Mouse (Mus musculus) hindbrain, embryonic 12.5 days (tissue): Measurements from ENCODE around the gene Hist2h2aa1. TPM values are rescaled to one million over a fixed set of nuclear protein-coding genes. Genes with fewer than 3 reads are reported as not detected.
"Not testable (repeated sequence)": the region's sequence is repeated elsewhere in the genome, so short reads cannot be mapped to it uniquely, and the experiment has no call there.

Experiments
- ATAC-seq: fragments of 200-750 bp; cut with Nextera tagmentation; 2 replicates; pipeline ENCODE4 v1.8.0; 2017; ENCODE audit warnings: moderate TSS enrichment; ENCODE audit not compliant: low FRiP score
- H3K27ac ChIP-seq: fragments of 300-500 bp; sonication (generic); 2 replicates; pipeline ENCODE4 v1.5.1; 2016; ENCODE audit warnings: mild to moderate bottlenecking
- H3K27me3 ChIP-seq: fragments of 300-500 bp; sonication (generic); 2 replicates; pipeline ENCODE4 v1.6.1; 2016; ENCODE audit warnings: mild to moderate bottlenecking
- H3K36me3 ChIP-seq: fragments of 300-500 bp; sonication (generic); 2 replicates; pipeline ENCODE4 v1.6.1; 2016; ENCODE audit warnings: mild to moderate bottlenecking
- H3K4me1 ChIP-seq: fragments of 300-500 bp; sonication (generic); 2 replicates; pipeline ENCODE4 v1.6.1; 2016
- H3K4me2 ChIP-seq: fragments of 300-500 bp; sonication (generic); replicated peaks from 2 replicates; pipeline ENCODE4 v1.6.1; 2016; ENCODE audit warnings: mild to moderate bottlenecking
- H3K4me3 ChIP-seq: fragments of 300-500 bp; sonication (generic); 2 replicates; pipeline ENCODE4 v1.5.1; 2016; ENCODE audit warnings: mild to moderate bottlenecking
- H3K9ac ChIP-seq: fragments of 300-500 bp; sonication (generic); 2 replicates; pipeline ENCODE4 v1.6.1; 2016; ENCODE audit warnings: mild to moderate bottlenecking, moderate library complexity
- H3K9me3 ChIP-seq: fragments of 300-500 bp; sonication (generic); replicated peaks from 2 replicates; pipeline ENCODE4 v1.6.1; 2016; ENCODE audit warnings: mild to moderate bottlenecking
- WGBS: fragments of 180-500 bp; shearing (Covaris S2); methylation state at CpG from one replicate; pipeline ENCODE4 v1.1.7; 2016; 5-methylcytosine and 5-hydroxymethylcytosine counted together
- polyA plus RNA-seq: library from polyadenylated mRNA; unstranded; fragments of >200 nt; fragmentation: Nextera tagmentation; extraction: Ambion mirVana; gene quantifications from 2 replicates; pipeline ENCODE4 v1.2.1, GENCODE M21; 2016

The Hist2h2aa1 gene
- polyA plus RNA-seq, 1 experiment from 2014 or later = 16.0 TPM

- Histone ChIP-seq H3K4me3 (peak within 1 kb of the TSS; percentile 59), H3K27me3 (no peaks in the 10 kb centered on the region), H3K36me3 (no peaks in the 10 kb centered on the region), H3K27ac (peak within 1 kb of the TSS; percentile 98), H3K4me2 (peak within 1 kb of the TSS; percentile 85), H3K9me3 (no peaks in the 10 kb centered on the region), H3K4me1 (peaks cover 25% of the 10 kb centered on the region), H3K9ac (peak within 1 kb of the TSS; percentile 82)
- peak; percentile 87 for ATAC-seq
- under 1% methylated on average over 40 of the region's 40 CpGs for WGBS
Measured at GRCm38 (mm10) chr3:96262979-96263550, 17.8 kb downstream of the Hist2h2aa1 start, which contains the start of gene Hist2h4. Gene Hist2h4, minus strand, starts transcription at chr3:96263311.

GRCm38 (mm10) chr3:96263558-96264403 is 18.5 kb downstream of the Hist2h2aa1 start:
- H3K27me3 ChIP-seq = no peaks in the 10 kb centered on the region
- no peaks in the 10 kb centered on the region for H3K9me3 ChIP-seq
- WGBS = 5% methylated on average over 27 of the region's 27 CpGs
- H3K36me3 ChIP-seq = no peaks in the 10 kb centered on the region
- H3K4me1 ChIP-seq = peaks cover 26% of the 10 kb centered on the region
- H3K27ac ChIP-seq = peak overlapping the region; percentile 98
- H3K9ac ChIP-seq = peak overlapping the region; percentile 50
- peak overlapping the region; percentile 59 for H3K4me3 ChIP-seq
- H3K4me2 ChIP-seq = peak overlapping the region; percentile 85
- ATAC-seq = peak; percentile 42

- H3K4me1 ChIP-seq = peaks cover 26% of the 10 kb centered on the region
- peak overlapping the region; percentile 50; the same call in 1 of the 2 replicates for H3K9ac ChIP-seq
- no peak for ATAC-seq
- H3K4me3 ChIP-seq = peak overlapping the region; percentile 59
- peak overlapping the region; percentile 98 for H3K27ac ChIP-seq
- 67% methylated on average over 7 of the region's 7 CpGs for WGBS
- H3K4me2 ChIP-seq = peak overlapping the region; percentile 85
- H3K9me3 ChIP-seq = no peaks in the 10 kb centered on the region
- no peaks in the 10 kb centered on the region for H3K36me3 ChIP-seq
- no peaks in the 10 kb centered on the region for H3K27me3 ChIP-seq
Measured at GRCm38 (mm10) chr3:96264404-96264949, 19.2 kb downstream of the Hist2h2aa1 start.

GRCm38 (mm10) chr3:96266132-96266710 is 20.9 kb downstream of the Hist2h2aa1 start:
- Histone ChIP-seq H3K9me3 (no peaks in the 10 kb centered on the region), H3K27ac (no peak overlapping the region), H3K4me2 (no peak overlapping the region), H3K9ac (no peak overlapping the region), H3K27me3 (no peaks in the 10 kb centered on the region), H3K4me1 (peaks cover 26% of the 10 kb centered on the region), H3K4me3 (no peak overlapping the region), H3K36me3 (no peaks in the 10 kb centered on the region)
- ATAC-seq = no peak
- WGBS = 93% methylated on average over 8 of the region's 8 CpGs

GRCm38 (mm10) chr3:96267541-96267940 is 22.2 kb downstream of the Hist2h2aa1 start:
- Histone ChIP-seq H3K27ac (peak overlapping the region; percentile 86), H3K36me3 (no peaks in the 10 kb centered on the region), H3K9me3 (no peaks in the 10 kb centered on the region), H3K27me3 (no peaks in the 10 kb centered on the region), H3K9ac (0 out of 2 replicates have a peak overlapping the region, but pooled peaks have one; percentile 8), H3K4me2 (no peak overlapping the region; the same call in 1 of the 2 replicates), H3K4me3 (no peak overlapping the region), H3K4me1 (peaks cover 16% of the 10 kb centered on the region)
- ATAC-seq = no peak
- 77% methylated on average over 4 of the region's 4 CpGs for WGBS

GRCm38 (mm10) chr3:96268051-96268775 is 22.9 kb downstream of the Hist2h2aa1 start, which contains the start of gene Hist2h3b:
Gene Hist2h3b, plus strand, starts transcription at chr3:96268654.
- Histone ChIP-seq H3K4me2 (peak within 1 kb of the TSS; percentile 81), H3K27me3 (no peaks in the 10 kb centered on the region), H3K36me3 (no peaks in the 10 kb centered on the region), H3K4me3 (peak within 1 kb of the TSS; percentile 49), H3K9me3 (no peaks in the 10 kb centered on the region), H3K27ac (peak within 1 kb of the TSS; percentile 96), H3K4me1 (peaks cover 16% of the 10 kb centered on the region), H3K9ac (peak within 1 kb of the TSS; percentile 64)
- 24% methylated on average over 30 of the region's 30 CpGs for WGBS
- peak; percentile 73 for ATAC-seq

- Histone ChIP-seq H3K9ac (peak overlapping the region; percentile 64), H3K27ac (peak overlapping the region; percentile 96), H3K4me2 (peak overlapping the region; percentile 81), H3K4me1 (peaks cover 15% of the 10 kb centered on the region), H3K4me3 (peak overlapping the region; percentile 49)
- peak; percentile 65 for ATAC-seq
- H3K27me3 ChIP-seq, H3K9me3 ChIP-seq, H3K36me3 ChIP-seq: not testable (repeated sequence)
- 0% methylated on average over 16 of the region's 44 CpGs for WGBS
Measured at GRCm38 (mm10) chr3:96268776-96269378, 23.6 kb downstream of the Hist2h2aa1 start.

GRCm38 (mm10) chr3:96269511-96270474 is 24.5 kb downstream of the Hist2h2aa1 start, which contains the start of gene Hist2h2bb:
Gene Hist2h2bb, plus strand, starts transcription at chr3:96269752.
- H3K36me3 ChIP-seq = no peaks in the 10 kb centered on the region
- H3K27ac ChIP-seq = peak within 1 kb of the TSS; percentile 96
- peak; percentile 95 for ATAC-seq
- WGBS = under 1% methylated on average over 45 of the region's 45 CpGs
- H3K9ac ChIP-seq = peak within 1 kb of the TSS; percentile 79
- H3K27me3 ChIP-seq = no peaks in the 10 kb centered on the region
- H3K4me2 ChIP-seq = peak within 1 kb of the TSS; percentile 81
- H3K9me3 ChIP-seq = no peaks in the 10 kb centered on the region
- peak within 1 kb of the TSS; percentile 49 for H3K4me3 ChIP-seq
- H3K4me1 ChIP-seq = peaks cover 6% of the 10 kb centered on the region

- H3K4me2 ChIP-seq = no peak overlapping the region
Measured at GRCm38 (mm10) chr3:96273591-96274465, 28.5 kb downstream of the Hist2h2aa1 start.

More at GRCm38 (mm10) chr3:96273591-96274465, 28.5 kb downstream of the Hist2h2aa1 start:
- 0 out of 2 replicates have a peak, but pooled peaks cover 2% of the 10 kb centered on the region for H3K27me3 ChIP-seq
- H3K9ac ChIP-seq = no peak overlapping the region
- H3K36me3 ChIP-seq = no peaks in the 10 kb centered on the region
- H3K4me3 ChIP-seq = no peak overlapping the region
- 91% methylated on average over 17 of the region's 17 CpGs for WGBS
- 0 out of 2 replicates have a peak, but pooled peaks cover 8% of the 10 kb centered on the region for H3K4me1 ChIP-seq
- no peak for ATAC-seq
- H3K27ac ChIP-seq = no peak overlapping the region
- H3K9me3 ChIP-seq = no peaks in the 10 kb centered on the region
